Mouse (Mus musculus): ENCODE measurements around the gene Kif28. TPM values are rescaled to one million over a fixed set of nuclear protein-coding genes. Genes with fewer than 3 reads are reported as not detected.

Gene Kif28
- polyA plus RNA-seq, 1 experiment from 2014 or later: 0.04 TPM

Other genes starting within 250 kb of the Kif28 start
- gene Smyd3, start 227.2 kb downstream of the Kif28 start, polyA plus RNA-seq (2015; fragmentation: Nextera tagmentation; extraction: Ambion mirVana): 18.8 and 19.2 TPM in 2 replicates
- gene Tfb2m, start 199.0 kb downstream of the Kif28 start, polyA plus RNA-seq (2015; fragmentation: Nextera tagmentation; extraction: Ambion mirVana): 29.8 and 29.9 TPM in 2 replicates
- gene Cnst, start 198.9 kb downstream of the Kif28 start, polyA plus RNA-seq (2015; fragmentation: Nextera tagmentation; extraction: Ambion mirVana): 15.0 and 16.5 TPM in 2 replicates
- gene Sccpdh, start 77.1 kb downstream of the Kif28 start, polyA plus RNA-seq (2015; fragmentation: Nextera tagmentation; extraction: Ambion mirVana): 74.2 and 87.9 TPM in 2 replicates
- 0.19 TPM in 1 of 2 replicates, not detected in the other for gene Gm10518, start 58.1 kb upstream of the Kif28 start, polyA plus RNA-seq (2015; fragmentation: Nextera tagmentation; extraction: Ambion mirVana)
- gene Ahctf1, start 58.4 kb upstream of the Kif28 start, polyA plus RNA-seq (2015; fragmentation: Nextera tagmentation; extraction: Ambion mirVana): 17.8 and 20.6 TPM in 2 replicates
- 15.7 and 17.6 TPM in 2 replicates for gene Cdc42bpa, start 215.2 kb upstream of the Kif28 start, polyA plus RNA-seq (2015; fragmentation: Nextera tagmentation; extraction: Ambion mirVana)

Data from limb, embryonic 15.5 days (tissue).